Mouse (Mus musculus) embryonic facial prominence, embryonic 14.5 days (tissue): Measurements from ENCODE around the gene Hoxa4. TPM values are rescaled to one million over a fixed set of nuclear protein-coding genes. Genes with fewer than 3 reads are reported as not detected.

Source experiments
- ATAC-seq: fragments of 200-750 bp; cut with Nextera tagmentation; 2 replicates; pipeline ENCODE4 v1.8.0; 2017; ENCODE audit warnings: low read depth, moderate number of reproducible peaks, moderate TSS enrichment
- DNase-seq: peaks from one replicate; pipeline ENCODE4 v3.0.0-alpha.2; 2015; ENCODE audit warnings: low spot score
- H3K27ac ChIP-seq: fragments of 300-500 bp; sonication (generic); replicated peaks from 2 replicates; pipeline ENCODE4 v1.5.1; 2014; ENCODE audit warnings: low read depth, mild to moderate bottlenecking, low read length, moderate library complexity
- H3K27me3 ChIP-seq: fragments of 300-500 bp; sonication (generic); replicated peaks from 2 replicates; pipeline ENCODE4 v1.6.1; 2014; ENCODE audit warnings: low read length; ENCODE audit not compliant: control insufficient read depth, insufficient read depth
- H3K36me3 ChIP-seq: fragments of 300-500 bp; sonication (generic); 2 replicates; pipeline ENCODE4 v1.6.1; 2014; ENCODE audit warnings: low read length, mixed read lengths; ENCODE audit not compliant: control insufficient read depth, insufficient read depth
- H3K4me1 ChIP-seq: fragments of 300-500 bp; sonication (generic); 2 replicates; pipeline ENCODE4 v1.6.1; 2014; ENCODE audit warnings: antibody characterized with exemption, low read length; ENCODE audit not compliant: control insufficient read depth, insufficient read depth
- H3K4me2 ChIP-seq: fragments of 300-500 bp; sonication (generic); 2 replicates; pipeline ENCODE4 v1.6.1; 2014; ENCODE audit warnings: low read depth, mild to moderate bottlenecking, low read length, moderate library complexity, mixed read lengths
- H3K4me3 ChIP-seq: fragments of 300-500 bp; sonication (generic); 2 replicates; pipeline ENCODE4 v1.5.1; 2014; ENCODE audit warnings: low read depth, mild to moderate bottlenecking, low read length
- H3K9ac ChIP-seq: fragments of 300-500 bp; sonication (generic); 2 replicates; pipeline ENCODE4 v1.6.1; 2014; ENCODE audit warnings: low read depth, mild to moderate bottlenecking, low read length, moderate library complexity, mixed read lengths
- H3K9me3 ChIP-seq: fragments of 300-500 bp; sonication (generic); 2 replicates; pipeline ENCODE4 v1.6.1; 2016; ENCODE audit warnings: low read length; ENCODE audit not compliant: control insufficient read depth
- WGBS: fragments of 180-500 bp; shearing (Covaris S2); extraction: QIAGEN DNeasy Blood & Tissue Kit; methylation state at CpG from one replicate; pipeline ENCODE4 v1.1.7; 2014; 5-methylcytosine and 5-hydroxymethylcytosine counted together
- polyA plus RNA-seq: library from polyadenylated mRNA; unstranded; fragments of >200 nt; fragmentation: Nextera tagmentation; extraction: Ambion mirVana; gene quantifications from 2 replicates; pipeline ENCODE4 v1.2.1, GENCODE M21; 2014

Hoxa4 gene
- polyA plus RNA-seq, 1 experiment from 2014 or later, result 1.1 TPM

- peaks cover 3% of the 10 kb centered on the region; the same call in 1 of the 2 replicates for H3K4me1 ChIP-seq
- ATAC-seq (no peak), DNase-seq (no peak)
- no peaks in the 10 kb centered on the region for H3K9me3 ChIP-seq
- H3K4me3 ChIP-seq, result no peak overlapping the region; the same call in 1 of the 2 replicates
- no peak overlapping the region for H3K4me2 ChIP-seq
- H3K27ac ChIP-seq, result no peak overlapping the region
- H3K9ac ChIP-seq, result no peak overlapping the region
- WGBS, result 1% methylated on average over 34 of the region's 36 CpGs
- no peaks in the 10 kb centered on the region for H3K36me3 ChIP-seq
- H3K27me3 ChIP-seq, result peaks cover 99% of the 10 kb centered on the region
These were observed 33.5 kb upstream of the Hoxa4 start for GRCm38 (mm10) chr6:52224895-52225611.

GRCm38 (mm10) chr6:52223939-52224760 is 32.6 kb upstream of the Hoxa4 start:
- Histone ChIP-seq H3K9me3 (no peaks in the 10 kb centered on the region), H3K4me2 (no peak overlapping the region), H3K4me3 (no peak overlapping the region), H3K9ac (no peak overlapping the region), H3K27me3 (peaks cover 99% of the 10 kb centered on the region), H3K4me1 (peaks cover 3% of the 10 kb centered on the region; the same call in 1 of the 2 replicates), H3K36me3 (no peaks in the 10 kb centered on the region), H3K27ac (no peak overlapping the region)
- ATAC-seq (no peak), DNase-seq (no peak)
- 4% methylated on average over 24 of the region's 24 CpGs for WGBS

- Histone ChIP-seq H3K4me3 (no peak overlapping the region), H3K36me3 (no peaks in the 10 kb centered on the region), H3K9ac (no peak overlapping the region), H3K9me3 (no peaks in the 10 kb centered on the region), H3K4me2 (no peak overlapping the region), H3K4me1 (peaks cover 3% of the 10 kb centered on the region; the same call in 1 of the 2 replicates), H3K27me3 (peaks cover 100% of the 10 kb centered on the region), H3K27ac (no peak overlapping the region)
- 15% methylated on average over 13 of the region's 13 CpGs for WGBS
- ATAC-seq (no peak), DNase-seq (no peak)
These were observed 31.2 kb upstream of the Hoxa4 start for GRCm38 (mm10) chr6:52222729-52223128.

- 11% methylated on average over 21 of the region's 21 CpGs for WGBS
- ATAC-seq (0 out of 2 replicates have a peak, but pooled peaks have one; percentile 2), DNase-seq (no peak)
- H3K4me1 ChIP-seq, result peaks cover 7% of the 10 kb centered on the region; the same call in 1 of the 2 replicates
- H3K4me2 ChIP-seq, result peak overlapping the region; percentile 94
- H3K27ac ChIP-seq, result no peak overlapping the region
- peaks cover 100% of the 10 kb centered on the region for H3K27me3 ChIP-seq
- no peak overlapping the region for H3K9ac ChIP-seq
- H3K9me3 ChIP-seq, result no peaks in the 10 kb centered on the region
- no peaks in the 10 kb centered on the region for H3K36me3 ChIP-seq
- peak overlapping the region; percentile 49 for H3K4me3 ChIP-seq
These were observed 30.6 kb upstream of the Hoxa4 start for GRCm38 (mm10) chr6:52221993-52222685.

- no peaks in the 10 kb centered on the region for H3K36me3 ChIP-seq
- ATAC-seq, result peak; percentile 71
These were observed 29.9 kb upstream of the Hoxa4 start, which contains the start of gene Hoxa7 for GRCm38 (mm10) chr6:52221337-52221992. TSS of gene Hoxa7 (minus strand) at chr6:52221854.

GRCm38 (mm10) chr6:52220865-52221310 is 29.3 kb upstream of the Hoxa4 start:
- Histone ChIP-seq H3K4me2 (peak overlapping the region; percentile 94), H3K9me3 (no peaks in the 10 kb centered on the region), H3K9ac (no peak overlapping the region), H3K27me3 (peaks cover 100% of the 10 kb centered on the region), H3K4me3 (peak overlapping the region; percentile 49), H3K36me3 (no peaks in the 10 kb centered on the region), H3K4me1 (peaks cover 10% of the 10 kb centered on the region; the same call in 1 of the 2 replicates), H3K27ac (no peak overlapping the region)
- DNase-seq (no peak), ATAC-seq (no peak)
- 13% methylated on average over 12 of the region's 12 CpGs for whole genome bisulfite sequencing

More at GRCm38 (mm10) chr6:52221337-52221992, 29.9 kb upstream of the Hoxa4 start, which contains the start of gene Hoxa7:
- peak; percentile 88 for DNase-seq
- Histone ChIP-seq H3K9me3 (no peaks in the 10 kb centered on the region), H3K9ac (peak within 1 kb of the TSS; percentile 54), H3K4me1 (peaks cover 10% of the 10 kb centered on the region; the same call in 1 of the 2 replicates), H3K27ac (no peak within 1 kb of the TSS), H3K4me3 (peak within 1 kb of the TSS; percentile 49), H3K4me2 (peak within 1 kb of the TSS; percentile 94), H3K27me3 (peaks cover 100% of the 10 kb centered on the region)
- under 1% methylated on average over 46 of the region's 46 CpGs for WGBS

GRCm38 (mm10) chr6:52220003-52220864 is 28.7 kb upstream of the Hoxa4 start:
- Histone ChIP-seq H3K4me2 (no peak overlapping the region), H3K27ac (no peak overlapping the region)

More at GRCm38 (mm10) chr6:52220003-52220864, 28.7 kb upstream of the Hoxa4 start:
- Histone ChIP-seq H3K4me1 (peaks cover 10% of the 10 kb centered on the region; the same call in 1 of the 2 replicates), H3K4me3 (no peak overlapping the region; the same call in 1 of the 2 replicates), H3K36me3 (no peaks in the 10 kb centered on the region), H3K9me3 (no peaks in the 10 kb centered on the region), H3K27me3 (peaks cover 100% of the 10 kb centered on the region), H3K9ac (no peak overlapping the region)
- WGBS, result 19% methylated on average over 32 of the region's 32 CpGs
- ATAC-seq, result no peak
- DNase-seq, result no peak
